Mouse (Mus musculus): ENCODE measurements around the gene Dock9. TPM values are rescaled to one million over a fixed set of nuclear protein-coding genes. Genes with fewer than 3 reads are reported as not detected.

The Dock9 gene
- polyA plus RNA-seq (2012; rRNA removed) = 3.8 and 3.9 TPM in 2 replicates

GRCm38 (mm10) chr14:121797457-121798410 lies at the start of gene Dock9:
Dock9 (minus strand) TSS chr14:121797837.

DNA sequence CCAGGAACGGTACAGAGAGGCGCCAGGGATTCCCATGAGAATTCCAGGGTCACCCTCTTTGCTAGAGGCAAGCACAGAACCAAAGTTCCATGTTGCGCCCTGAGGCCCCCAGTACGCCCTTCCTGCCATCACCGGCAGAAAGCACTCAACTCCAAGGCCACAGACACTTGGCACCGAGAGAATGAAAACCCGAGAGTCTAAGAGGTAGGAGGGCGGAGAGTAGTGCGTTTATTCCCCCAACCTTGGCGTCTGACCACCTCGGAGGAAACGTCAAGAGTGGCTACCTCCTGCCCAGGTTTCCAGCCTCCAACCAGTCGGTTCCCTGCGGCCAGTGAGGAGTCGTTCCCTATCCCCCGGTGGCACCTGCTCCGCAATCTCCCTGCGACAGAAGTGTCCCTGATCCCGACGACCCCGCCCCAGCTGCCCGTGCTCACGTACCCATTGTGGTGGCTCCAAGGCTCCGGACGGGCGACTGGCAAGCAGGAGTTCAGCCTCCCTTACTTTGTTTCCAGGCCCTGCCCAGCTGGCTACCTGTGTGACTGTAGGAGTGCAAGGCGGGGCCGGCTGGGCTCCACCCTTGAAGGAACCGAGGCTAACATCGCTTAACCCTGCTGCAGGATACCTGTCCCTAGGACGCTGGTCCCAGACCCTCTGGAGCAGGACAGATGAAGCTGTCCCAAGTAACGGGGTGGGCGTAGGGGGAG lies 292.7 kb downstream of the Dock9 start, which contains the start of gene Slc15a1:
Gene Slc15a1 (minus strand): TSS at position 472 of the 704 bp plus-strand sequence.

Other genes with a start within 250 kb of the Dock9 start
- 12.8 and 14.3 TPM in 2 replicates for gene Ubac2, start 80.8 kb upstream of the Dock9 start, polyA plus RNA-seq (2012; rRNA removed)
- 0.39 and 0.48 TPM in 2 replicates for gene Gpr18, start 117.9 kb upstream of the Dock9 start, polyA plus RNA-seq (2012; rRNA removed)
- gene Gpr183, start 167.4 kb upstream of the Dock9 start, polyA plus RNA-seq (2012; rRNA removed) = 0.53 and 0.65 TPM in 2 replicates
- gene Timm8a2, start 236.8 kb upstream of the Dock9 start, polyA plus RNA-seq (2012; rRNA removed) = 0.04 TPM in 1 of 2 replicates, not detected in the other

Data from liver, embryonic 18 days (tissue).